Mouse (Mus musculus) embryonic facial prominence, embryonic 14.5 days (tissue): ENCODE results near the gene Syn3. TPM values are rescaled to one million over a fixed set of nuclear protein-coding genes. Genes with fewer than 3 reads are reported as not detected.
A peak's percentile ranks its signal among the peaks of the same experiment; 100 is the strongest.

Experiments
- ATAC-seq: fragments of 200-750 bp; cut with Nextera tagmentation; 2 replicates; pipeline ENCODE4 v1.8.0; 2017; ENCODE audit warnings: low read depth, moderate number of reproducible peaks, moderate TSS enrichment
- DNase-seq: peaks from one replicate; pipeline ENCODE4 v3.0.0-alpha.2; 2015; ENCODE audit warnings: low spot score
- H3K27ac ChIP-seq: fragments of 300-500 bp; sonication (generic); replicated peaks from 2 replicates; pipeline ENCODE4 v1.5.1; 2014; ENCODE audit warnings: low read depth, mild to moderate bottlenecking, low read length, moderate library complexity
- H3K27me3 ChIP-seq: fragments of 300-500 bp; sonication (generic); replicated peaks from 2 replicates; pipeline ENCODE4 v1.6.1; 2014; ENCODE audit warnings: low read length; ENCODE audit not compliant: control insufficient read depth, insufficient read depth
- H3K36me3 ChIP-seq: fragments of 300-500 bp; sonication (generic); 2 replicates; pipeline ENCODE4 v1.6.1; 2014; ENCODE audit warnings: low read length, mixed read lengths; ENCODE audit not compliant: control insufficient read depth, insufficient read depth
- H3K4me1 ChIP-seq: fragments of 300-500 bp; sonication (generic); 2 replicates; pipeline ENCODE4 v1.6.1; 2014; ENCODE audit warnings: antibody characterized with exemption, low read length; ENCODE audit not compliant: control insufficient read depth, insufficient read depth
- H3K4me2 ChIP-seq: fragments of 300-500 bp; sonication (generic); 2 replicates; pipeline ENCODE4 v1.6.1; 2014; ENCODE audit warnings: low read depth, mild to moderate bottlenecking, low read length, moderate library complexity, mixed read lengths
- H3K4me3 ChIP-seq: fragments of 300-500 bp; sonication (generic); 2 replicates; pipeline ENCODE4 v1.5.1; 2014; ENCODE audit warnings: low read depth, mild to moderate bottlenecking, low read length
- H3K9ac ChIP-seq: fragments of 300-500 bp; sonication (generic); 2 replicates; pipeline ENCODE4 v1.6.1; 2014; ENCODE audit warnings: low read depth, mild to moderate bottlenecking, low read length, moderate library complexity, mixed read lengths
- H3K9me3 ChIP-seq: fragments of 300-500 bp; sonication (generic); 2 replicates; pipeline ENCODE4 v1.6.1; 2016; ENCODE audit warnings: low read length; ENCODE audit not compliant: control insufficient read depth
- WGBS: fragments of 180-500 bp; shearing (Covaris S2); extraction: QIAGEN DNeasy Blood & Tissue Kit; methylation state at CpG from one replicate; pipeline ENCODE4 v1.1.7; 2014; 5-methylcytosine and 5-hydroxymethylcytosine counted together
- polyA plus RNA-seq: library from polyadenylated mRNA; unstranded; fragments of >200 nt; fragmentation: Nextera tagmentation; extraction: Ambion mirVana; gene quantifications from 2 replicates; pipeline ENCODE4 v1.2.1, GENCODE M21; 2014

The Syn3 gene
- polyA plus RNA-seq, 1 experiment from 2014 or later = 2.4 TPM

GRCm38 (mm10) chr10:86074134-86074533, 424.6 kb downstream of the Syn3 start:
- no peak overlapping the region for H3K27ac ChIP-seq
- no peaks in the 10 kb centered on the region for H3K27me3 ChIP-seq
- WGBS = 80% methylated on average over 4 of the region's 4 CpGs
- H3K4me2 ChIP-seq = no peak overlapping the region
- peaks cover 5% of the 10 kb centered on the region; the same call in 1 of the 2 replicates for H3K9me3 ChIP-seq
- ATAC-seq (no peak), DNase-seq (no peak)
- H3K4me3 ChIP-seq = no peak overlapping the region
- H3K9ac ChIP-seq = no peak overlapping the region
- H3K4me1 ChIP-seq = no peaks in the 10 kb centered on the region
- no peaks in the 10 kb centered on the region for H3K36me3 ChIP-seq

- Histone ChIP-seq H3K4me3 (no peak overlapping the region), H3K4me1 (no peaks in the 10 kb centered on the region), H3K4me2 (no peak overlapping the region), H3K27me3 (no peaks in the 10 kb centered on the region), H3K27ac (no peak overlapping the region), H3K36me3 (no peaks in the 10 kb centered on the region), H3K9ac (no peak overlapping the region), H3K9me3 (peaks cover 5% of the 10 kb centered on the region; the same call in 1 of the 2 replicates)
- no peak for ATAC-seq
- DNase-seq = no peak
- WGBS = 87% methylated on average over 3 of the region's 3 CpGs
Measured at GRCm38 (mm10) chr10:86070751-86071150, 427.9 kb downstream of the Syn3 start.

DNA sequence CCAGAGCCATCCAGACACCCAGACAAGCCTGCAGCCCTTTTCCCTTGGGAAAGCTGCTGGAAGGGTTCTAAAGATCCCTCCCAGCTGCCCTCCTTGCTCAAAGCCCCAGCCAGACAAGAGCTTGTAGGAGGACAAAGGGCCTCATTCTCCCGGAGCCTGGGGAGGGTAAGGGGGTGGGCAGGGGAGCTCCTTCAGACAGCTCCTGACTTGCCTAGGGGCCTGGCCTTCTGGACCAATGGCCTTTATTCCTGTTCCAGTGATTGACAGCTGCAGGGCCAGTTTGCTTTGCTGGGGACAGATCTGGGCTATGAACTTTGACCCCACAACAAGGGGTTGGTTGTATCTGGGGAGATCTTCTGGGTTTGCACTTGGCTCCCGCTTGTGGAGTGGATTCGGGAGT, 429.4 kb downstream of the Syn3 start:
- no peaks in the 10 kb centered on the region for H3K27me3 ChIP-seq
- no peak overlapping the region for H3K4me2 ChIP-seq
- 0 out of 2 replicates have a peak, but pooled peaks cover 2% of the 10 kb centered on the region for H3K4me1 ChIP-seq
- no peak overlapping the region for H3K4me3 ChIP-seq
- H3K9ac ChIP-seq = no peak overlapping the region
- DNase-seq = peak; percentile 50
- H3K36me3 ChIP-seq = no peaks in the 10 kb centered on the region
- no peak overlapping the region for H3K27ac ChIP-seq
- peaks cover 5% of the 10 kb centered on the region; the same call in 1 of the 2 replicates for H3K9me3 ChIP-seq
- WGBS = 20% methylated on average over 3 of the region's 3 CpGs
- peak; percentile 53; the same call in 1 of the 2 replicates for ATAC-seq

GRCm38 (mm10) chr10:86067911-86068310, 430.8 kb downstream of the Syn3 start:
- H3K4me3 ChIP-seq = no peak overlapping the region
- no peak overlapping the region for H3K27ac ChIP-seq
- 47% methylated on average over 10 of the region's 10 CpGs for WGBS
- DNase-seq (no peak), ATAC-seq (no peak)
- no peak overlapping the region for H3K4me2 ChIP-seq
- H3K27me3 ChIP-seq = no peaks in the 10 kb centered on the region
- no peaks in the 10 kb centered on the region for H3K36me3 ChIP-seq
- no peak overlapping the region for H3K9ac ChIP-seq
- H3K9me3 ChIP-seq = no peaks in the 10 kb centered on the region
- H3K4me1 ChIP-seq = 0 out of 2 replicates have a peak, but pooled peaks cover 2% of the 10 kb centered on the region

DNA sequence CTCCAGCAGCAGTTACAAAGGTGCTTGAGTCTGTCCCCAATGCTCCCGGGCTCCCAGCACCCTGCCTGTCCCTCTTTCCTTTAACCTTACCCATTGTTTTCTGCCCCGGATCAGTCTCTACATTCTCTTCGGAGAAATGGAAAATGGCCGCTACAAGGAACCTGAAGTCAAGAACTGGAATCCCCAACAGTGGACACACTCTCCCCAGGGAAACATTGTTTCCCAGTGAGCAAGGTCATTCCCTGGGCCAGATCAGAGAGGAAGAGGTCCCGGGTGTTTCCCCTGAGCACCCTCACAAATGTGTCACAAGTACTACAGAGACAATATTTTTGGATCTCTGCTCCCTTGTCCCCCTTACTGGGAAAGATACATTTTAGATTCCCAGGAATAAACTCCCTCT, 432.0 kb downstream of the Syn3 start:
- DNase-seq (no peak), ATAC-seq (no peak)
- Histone ChIP-seq H3K27me3 (no peaks in the 10 kb centered on the region), H3K9me3 (no peaks in the 10 kb centered on the region), H3K4me3 (no peak overlapping the region), H3K36me3 (no peaks in the 10 kb centered on the region), H3K27ac (no peak overlapping the region), H3K4me2 (no peak overlapping the region), H3K4me1 (0 out of 2 replicates have a peak, but pooled peaks cover 2% of the 10 kb centered on the region), H3K9ac (no peak overlapping the region)
- WGBS = 71% methylated on average over 5 of the region's 5 CpGs

DNA sequence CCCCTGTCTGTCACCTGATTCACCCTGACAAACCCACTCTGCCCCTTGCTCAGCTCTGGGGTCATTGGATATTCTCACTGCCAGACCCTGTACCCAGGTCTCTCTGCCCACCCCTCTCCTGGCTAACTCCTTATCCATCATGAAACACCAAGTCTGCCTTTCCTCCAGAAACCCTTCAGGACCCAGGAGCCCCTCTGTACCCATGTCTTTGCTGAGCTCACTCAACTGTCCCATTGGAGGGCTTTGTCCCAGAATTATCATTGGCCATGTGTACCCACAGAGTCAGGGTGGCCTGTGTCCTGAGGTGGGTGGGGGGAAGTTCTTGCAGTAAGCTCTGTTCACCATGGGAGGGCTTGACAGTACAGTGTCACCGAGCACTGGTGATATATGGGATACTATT, 433.0 kb downstream of the Syn3 start:
- no peaks in the 10 kb centered on the region for H3K9me3 ChIP-seq
- ATAC-seq (no peak), DNase-seq (no peak)
- H3K4me2 ChIP-seq = no peak overlapping the region
- no peak overlapping the region for H3K27ac ChIP-seq
- no peak overlapping the region for H3K4me3 ChIP-seq
- 86% methylated on average over 1 of the region's 1 CpGs for WGBS
- 0 out of 2 replicates have a peak, but pooled peaks cover 2% of the 10 kb centered on the region for H3K4me1 ChIP-seq
- H3K36me3 ChIP-seq = no peaks in the 10 kb centered on the region
- no peaks in the 10 kb centered on the region for H3K27me3 ChIP-seq
- H3K9ac ChIP-seq = no peak overlapping the region

DNA sequence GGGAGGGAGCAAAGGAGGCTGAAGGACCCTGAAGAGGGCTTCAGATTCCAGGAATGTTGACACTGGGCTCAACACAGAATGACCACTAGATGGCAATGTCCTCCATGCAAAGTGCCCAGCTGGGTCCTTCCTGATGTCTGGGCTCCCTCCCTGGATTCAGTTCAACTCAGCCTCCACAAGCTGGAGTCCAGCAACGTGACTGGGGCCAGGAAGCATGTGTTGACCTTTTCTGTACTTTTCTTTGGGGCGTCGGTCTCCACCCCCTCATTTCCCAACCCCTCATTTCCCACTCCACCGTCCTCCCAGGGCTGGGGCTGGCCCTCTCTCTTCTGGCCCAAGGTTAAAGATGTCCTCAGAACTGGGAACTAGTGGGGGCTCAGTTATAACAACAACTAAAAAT, 433.8 kb downstream of the Syn3 start:
- WGBS = 1% methylated on average over 4 of the region's 4 CpGs
- Histone ChIP-seq H3K36me3 (no peaks in the 10 kb centered on the region), H3K27me3 (no peaks in the 10 kb centered on the region), H3K9ac (no peak overlapping the region), H3K27ac (no peak overlapping the region), H3K4me1 (0 out of 2 replicates have a peak, but pooled peaks cover 2% of the 10 kb centered on the region), H3K4me2 (no peak overlapping the region), H3K4me3 (no peak overlapping the region), H3K9me3 (no peaks in the 10 kb centered on the region)
- DNase-seq (peak; percentile 94), ATAC-seq (peak; percentile 85)

DNA sequence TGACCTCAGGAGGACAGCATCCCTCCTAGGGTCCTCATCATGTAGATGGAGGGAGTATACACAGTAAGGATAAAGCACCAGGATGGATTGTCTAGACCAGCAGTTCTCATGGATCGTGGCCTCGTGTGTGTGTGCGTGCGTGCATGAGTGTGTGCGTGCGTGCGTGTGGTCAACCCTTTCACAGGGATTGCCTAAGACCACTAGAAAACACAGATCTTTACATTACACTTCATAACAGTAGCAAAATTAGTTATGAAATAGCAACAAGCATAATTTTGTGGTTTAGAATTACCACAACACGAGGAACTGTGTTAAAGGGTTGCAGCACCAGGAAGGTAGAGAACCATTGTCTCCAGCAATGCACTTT, 435.7 kb downstream of the Syn3 start:
- Histone ChIP-seq H3K27me3 (no peaks in the 10 kb centered on the region), H3K9me3 (no peaks in the 10 kb centered on the region), H3K4me3 (no peak overlapping the region), H3K4me2 (no peak overlapping the region), H3K36me3 (no peaks in the 10 kb centered on the region), H3K27ac (no peak overlapping the region), H3K4me1 (0 out of 2 replicates have a peak, but pooled peaks cover 2% of the 10 kb centered on the region), H3K9ac (no peak overlapping the region)
- ATAC-seq (no peak), DNase-seq (no peak)
- WGBS = 89% methylated on average over 8 of the region's 8 CpGs

- no peak for ATAC-seq
- no peak overlapping the region for H3K4me2 ChIP-seq
- no peaks in the 10 kb centered on the region for H3K9me3 ChIP-seq
- H3K27ac ChIP-seq = no peak overlapping the region
- no peaks in the 10 kb centered on the region for H3K36me3 ChIP-seq
- 70% methylated on average over 5 of the region's 5 CpGs for WGBS
- DNase-seq = no peak
- H3K9ac ChIP-seq = no peak overlapping the region
- no peak overlapping the region for H3K4me3 ChIP-seq
- no peaks in the 10 kb centered on the region for H3K27me3 ChIP-seq
- H3K4me1 ChIP-seq = 0 out of 2 replicates have a peak, but pooled peaks cover 2% of the 10 kb centered on the region
Measured at GRCm38 (mm10) chr10:86062261-86063017, 436.3 kb downstream of the Syn3 start.
